Mouse (Mus musculus): ENCODE data around the gene Resp18.
A peak's percentile ranks its signal among the peaks of the same experiment; 100 is the strongest.

Gene Resp18

GRCm38 (mm10) chr1:75278228-75278627 lies at the start of gene Resp18:
Gene Resp18, minus strand, starts transcription at chr1:75278415.
- DNase-seq (ENCODE audit: low read depth, low spot score) = no peak

- DNase-seq (ENCODE audit: low read depth, low spot score) = no peak
Measured at GRCm38 (mm10) chr1:75327461-75327860, 49.2 kb upstream of the Resp18 start.

GRCm38 (mm10) chr1:75319166-75319565 lies 41.0 kb upstream of the Resp18 start:
- no peak for DNase-seq (ENCODE audit: low read depth, low spot score)

- DNase-seq (ENCODE audit: low read depth, low spot score) = no peak
Measured at GRCm38 (mm10) chr1:75318736-75319135, 40.5 kb upstream of the Resp18 start.

GRCm38 (mm10) chr1:75318301-75318700 lies 40.1 kb upstream of the Resp18 start:
- DNase-seq (ENCODE audit: low read depth, low spot score) = no peak

- peak; percentile 100 for DNase-seq (ENCODE audit: low read depth, low spot score)
Measured at GRCm38 (mm10) chr1:75317241-75318201, 39.3 kb upstream of the Resp18 start, which contains the start of gene Dnpep. Gene Dnpep, minus strand, starts transcription at chr1:75317990.

GRCm38 (mm10) chr1:75316861-75317240 lies 38.6 kb upstream of the Resp18 start:
- no peak for DNase-seq (ENCODE audit: low read depth, low spot score)

GRCm38 (mm10) chr1:75315456-75316365 lies 37.5 kb upstream of the Resp18 start:
- DNase-seq (ENCODE audit: low read depth, low spot score) = peak; percentile 4

GRCm38 (mm10) chr1:75315011-75315410 lies 36.8 kb upstream of the Resp18 start:
- no peak for DNase-seq (ENCODE audit: low read depth, low spot score)

- no peak for DNase-seq (ENCODE audit: low read depth, low spot score)
Measured at GRCm38 (mm10) chr1:75311694-75312093, 33.5 kb upstream of the Resp18 start.

- DNase-seq (ENCODE audit: low read depth, low spot score) = no peak
Measured at GRCm38 (mm10) chr1:75304662-75305061, 26.4 kb upstream of the Resp18 start.

- no peak for DNase-seq (ENCODE audit: low read depth, low spot score)
Measured at GRCm38 (mm10) chr1:75294294-75294693, 16.1 kb upstream of the Resp18 start.

- no peak for DNase-seq (ENCODE audit: low read depth, low spot score)
Measured at GRCm38 (mm10) chr1:75293331-75293701, 15.1 kb upstream of the Resp18 start.

- DNase-seq (ENCODE audit: low read depth, low spot score) = no peak
Measured at GRCm38 (mm10) chr1:75292476-75293330, 14.5 kb upstream of the Resp18 start.

GRCm38 (mm10) chr1:75291321-75291720 lies 13.1 kb upstream of the Resp18 start:
- no peak for DNase-seq (ENCODE audit: low read depth, low spot score)

GRCm38 (mm10) chr1:75290582-75290981 lies 12.4 kb upstream of the Resp18 start:
- DNase-seq (ENCODE audit: low read depth, low spot score) = peak; percentile 25

GRCm38 (mm10) chr1:75289888-75290431 lies 11.7 kb upstream of the Resp18 start:
- no peak for DNase-seq (ENCODE audit: low read depth, low spot score)

GRCm38 (mm10) chr1:75289376-75289775 lies 11.2 kb upstream of the Resp18 start:
- DNase-seq (ENCODE audit: low read depth, low spot score) = no peak

- no peak for DNase-seq (ENCODE audit: low read depth, low spot score)
Measured at GRCm38 (mm10) chr1:75284911-75285310, 6.7 kb upstream of the Resp18 start.

- peak; percentile 5 for DNase-seq (ENCODE audit: low read depth, low spot score)
Measured at GRCm38 (mm10) chr1:75283017-75283416, 4.8 kb upstream of the Resp18 start.
